Mouse (Mus musculus) megakaryocyte, embryonic 14.5 days (primary cell): ENCODE data around the gene Isg15. TPM values are rescaled to one million over a fixed set of nuclear protein-coding genes. Genes with fewer than 3 reads are reported as not detected.

ENCODE experiments used
- H3K27me3 ChIP-seq: replicated peaks from 2 replicates; pipeline ENCODE3; 2012; ENCODE audit warnings: inconsistent platforms
- H3K36me3 ChIP-seq: replicated peaks from 2 replicates; pipeline ENCODE3; 2012; ENCODE audit warnings: low read length, inconsistent platforms, mixed read lengths
- H3K4me1 ChIP-seq: 2 replicates; pipeline ENCODE4 v1.6.1; 2012; ENCODE audit warnings: inconsistent platforms
- H3K4me3 ChIP-seq: replicated peaks from 2 replicates; pipeline ENCODE3; 2012; ENCODE audit warnings: moderate library complexity, mild to moderate bottlenecking, inconsistent platforms
- H3K9me3 ChIP-seq: 2 replicates; pipeline ENCODE4 v1.6.1; 2012; ENCODE audit warnings: inconsistent platforms
- FLI1 ChIP-seq: IDR thresholded peaks from 2 replicates; pipeline ENCODE4 v1.6.1; 2012; ENCODE audit warnings: low read length, inconsistent platforms, mixed read lengths
- GATA1 ChIP-seq: IDR thresholded peaks from 3 replicates; pipeline ENCODE4 v1.6.1; 2012; ENCODE audit warnings: mixed read lengths, low read length, inconsistent platforms, borderline replicate concordance
- polyA plus RNA-seq: library from polyadenylated mRNA; stranded (reverse); fragments of >175 nt; gene quantifications from 2 replicates; pipeline ENCODE4 v1.2.3, GENCODE M21; 2012; ENCODE audit warnings: low replicate concordance; ENCODE audit not compliant: insufficient read depth

The Isg15 gene
- polyA plus RNA-seq, 1 experiment, result 48.7 TPM

- H3K9me3 ChIP-seq, result no peaks in the 10 kb centered on the region
- H3K4me1 ChIP-seq, result peaks cover 26% of the 10 kb centered on the region
- peaks cover 17% of the 10 kb centered on the region for H3K27me3 ChIP-seq
- peak overlapping the region; percentile 74 for H3K4me3 ChIP-seq
- H3K36me3 ChIP-seq, result peaks cover 58% of the 10 kb centered on the region
- no peak for TF ChIP-seq GATA1
- TF ChIP-seq FLI1, result no peak
Observed at GRCm38 (mm10) chr4:156227752-156228392, 27.3 kb upstream of the Isg15 start.

GRCm38 (mm10) chr4:156224276-156224675, 23.7 kb upstream of the Isg15 start:
- Histone ChIP-seq H3K9me3 (no peaks in the 10 kb centered on the region), H3K36me3 (peaks cover 42% of the 10 kb centered on the region), H3K4me3 (no peak overlapping the region), H3K4me1 (peaks cover 30% of the 10 kb centered on the region), H3K27me3 (peaks cover 22% of the 10 kb centered on the region)
- TF ChIP-seq FLI1, result no peak
- TF ChIP-seq GATA1, result no peak

- Histone ChIP-seq H3K4me3 (no peak overlapping the region), H3K9me3 (no peaks in the 10 kb centered on the region), H3K36me3 (peaks cover 38% of the 10 kb centered on the region), H3K27me3 (peaks cover 57% of the 10 kb centered on the region), H3K4me1 (peaks cover 12% of the 10 kb centered on the region)
- no peak for TF ChIP-seq FLI1
- TF ChIP-seq GATA1, result no peak
Observed at GRCm38 (mm10) chr4:156219936-156220335, 19.3 kb upstream of the Isg15 start.

- Histone ChIP-seq H3K4me1 (peaks cover 12% of the 10 kb centered on the region), H3K9me3 (no peaks in the 10 kb centered on the region; the same call in 1 of the 2 replicates), H3K4me3 (no peak overlapping the region), H3K36me3 (peaks cover 20% of the 10 kb centered on the region), H3K27me3 (peaks cover 46% of the 10 kb centered on the region)
- no peak for TF ChIP-seq GATA1
- TF ChIP-seq FLI1, result no peak
Observed at GRCm38 (mm10) chr4:156217838-156218237, 17.2 kb upstream of the Isg15 start.

- H3K4me3 ChIP-seq, result no peak overlapping the region
- H3K4me1 ChIP-seq, result peaks cover 9% of the 10 kb centered on the region
- no peak for TF ChIP-seq FLI1
- no peak for TF ChIP-seq GATA1
- H3K27me3 ChIP-seq, result peaks cover 44% of the 10 kb centered on the region
- H3K9me3 ChIP-seq, result no peaks in the 10 kb centered on the region; the same call in 1 of the 2 replicates
- H3K36me3 ChIP-seq, result peaks cover 13% of the 10 kb centered on the region
Observed at GRCm38 (mm10) chr4:156217022-156217669, 16.5 kb upstream of the Isg15 start.

- no peaks in the 10 kb centered on the region; the same call in 1 of the 2 replicates for H3K9me3 ChIP-seq
- peaks cover 44% of the 10 kb centered on the region for H3K27me3 ChIP-seq
- TF ChIP-seq GATA1, result no peak
- TF ChIP-seq FLI1, result no peak
- H3K4me3 ChIP-seq, result no peak overlapping the region
- H3K4me1 ChIP-seq, result no peaks in the 10 kb centered on the region
- peaks cover 3% of the 10 kb centered on the region for H3K36me3 ChIP-seq
Observed at GRCm38 (mm10) chr4:156216196-156216595, 15.6 kb upstream of the Isg15 start.

GRCm38 (mm10) chr4:156215649-156216048, 15.0 kb upstream of the Isg15 start, which contains the start of gene Perm1:
Gene Perm1 (plus strand): TSS chr4:156215868.
- peaks cover 44% of the 10 kb centered on the region for H3K27me3 ChIP-seq
- H3K4me1 ChIP-seq, result no peaks in the 10 kb centered on the region
- no peak within 1 kb of the TSS for H3K4me3 ChIP-seq
- H3K36me3 ChIP-seq, result peaks cover 3% of the 10 kb centered on the region
- H3K9me3 ChIP-seq, result no peaks in the 10 kb centered on the region; the same call in 1 of the 2 replicates
- TF ChIP-seq GATA1 (no peak), FLI1 (no peak)

- no peak overlapping the region for H3K4me3 ChIP-seq
- no peaks in the 10 kb centered on the region for H3K36me3 ChIP-seq
- H3K4me1 ChIP-seq, result peaks cover 5% of the 10 kb centered on the region; the same call in 1 of the 2 replicates
- peaks cover 34% of the 10 kb centered on the region for H3K27me3 ChIP-seq
- H3K9me3 ChIP-seq, result no peaks in the 10 kb centered on the region; the same call in 1 of the 2 replicates
- TF ChIP-seq GATA1 (no peak), FLI1 (no peak)
Observed at GRCm38 (mm10) chr4:156213134-156213533, 12.5 kb upstream of the Isg15 start.

GRCm38 (mm10) chr4:156209963-156210635, 9.5 kb upstream of the Isg15 start:
- Histone ChIP-seq H3K36me3 (no peaks in the 10 kb centered on the region), H3K4me1 (peaks cover 8% of the 10 kb centered on the region; the same call in 1 of the 2 replicates), H3K9me3 (no peaks in the 10 kb centered on the region; the same call in 1 of the 2 replicates), H3K27me3 (peaks cover 20% of the 10 kb centered on the region), H3K4me3 (no peak overlapping the region)
- TF ChIP-seq FLI1 (no peak), GATA1 (no peak)
